Mouse (Mus musculus) bone marrow, adult 2 months (tissue): ENCODE measurements around the gene Pif1.

Experiments
- CTCF ChIP-seq: fragments of 200-500 bp; IDR thresholded peaks from 2 replicates; pipeline ENCODE4 v1.5.1; 2011; ENCODE audit warnings: low read length, control low read depth; ENCODE audit not compliant: control insufficient read depth, insufficient read depth
- POLR2A ChIP-seq: fragments of 200-500 bp; IDR thresholded peaks from 2 replicates; pipeline ENCODE4 v1.6.1; 2011; ENCODE audit warnings: low read depth, mild to moderate bottlenecking, control low read depth, low read length, borderline replicate concordance; ENCODE audit not compliant: control insufficient read depth

GRCm38 (mm10) chr9:65589091-65589490 is 2.1 kb downstream of the Pif1 start:
- TF ChIP-seq CTCF = no peak
- no peak for TF ChIP-seq POLR2A
